Mouse (Mus musculus) ZHBTc4 (cell line): ENCODE data around the gene Ankrd10.

Source experiments
- DNase-seq: peaks from one replicate; pipeline ENCODE4 v3.0.0-alpha.2; 2011; ENCODE audit warnings: low read depth, low spot score

Ankrd10 gene

GRCm38 (mm10) chr8:11635611-11636081, at the start of gene Ankrd10:
Gene Ankrd10, minus strand, starts transcription at chr8:11635757.
- DNase-seq = peak; percentile 99

- no peak for DNase-seq
Measured at GRCm38 (mm10) chr8:11684558-11684957, 49.0 kb upstream of the Ankrd10 start.

- no peak for DNase-seq
Measured at GRCm38 (mm10) chr8:11668308-11668707, 32.8 kb upstream of the Ankrd10 start.

GRCm38 (mm10) chr8:11666023-11666716, 30.6 kb upstream of the Ankrd10 start:
- DNase-seq = peak; percentile 79

GRCm38 (mm10) chr8:11661969-11662368, 26.4 kb upstream of the Ankrd10 start:
- DNase-seq = no peak

GRCm38 (mm10) chr8:11650021-11650420, 14.5 kb upstream of the Ankrd10 start:
- DNase-seq = peak; percentile 61

GRCm38 (mm10) chr8:11643123-11643522, 7.6 kb upstream of the Ankrd10 start:
- no peak for DNase-seq

- peak; percentile 74 for DNase-seq
Measured at GRCm38 (mm10) chr8:11640606-11641005, 5.0 kb upstream of the Ankrd10 start.

- DNase-seq = no peak
Measured at GRCm38 (mm10) chr8:11637531-11637930, 2.0 kb upstream of the Ankrd10 start.

GRCm38 (mm10) chr8:11636324-11637057, 934 bp upstream of the Ankrd10 start:
- peak; percentile 100 for DNase-seq

- peak; percentile 95 for DNase-seq
Measured at GRCm38 (mm10) chr8:11635012-11635577, 462 bp downstream of the Ankrd10 start.

- no peak for DNase-seq
Measured at GRCm38 (mm10) chr8:11634331-11635011, 1.1 kb downstream of the Ankrd10 start.

- no peak for DNase-seq
Measured at GRCm38 (mm10) chr8:11633414-11633813, 2.1 kb downstream of the Ankrd10 start.

GRCm38 (mm10) chr8:11632406-11632805, 3.2 kb downstream of the Ankrd10 start:
- DNase-seq = no peak

- DNase-seq = no peak
Measured at GRCm38 (mm10) chr8:11629206-11629605, 6.4 kb downstream of the Ankrd10 start.

- DNase-seq = no peak
Measured at GRCm38 (mm10) chr8:11628506-11629132, 6.9 kb downstream of the Ankrd10 start.

GRCm38 (mm10) chr8:11627717-11628116, 7.8 kb downstream of the Ankrd10 start:
- no peak for DNase-seq

- no peak for DNase-seq
Measured at GRCm38 (mm10) chr8:11625084-11625483, 10.5 kb downstream of the Ankrd10 start.

- DNase-seq = no peak
Measured at GRCm38 (mm10) chr8:11619091-11619490, 16.5 kb downstream of the Ankrd10 start.

- no peak for DNase-seq
Measured at GRCm38 (mm10) chr8:11618063-11618462, 17.5 kb downstream of the Ankrd10 start.

- DNase-seq = peak; percentile 66
Measured at GRCm38 (mm10) chr8:11616294-11616693, 19.3 kb downstream of the Ankrd10 start.
